Mouse (Mus musculus) adrenal gland, adult 18-20 months (tissue): Measurements from ENCODE around the gene Lce1m. TPM values are rescaled to one million over a fixed set of nuclear protein-coding genes. Genes with fewer than 3 reads are reported as not detected.
"Not testable (repeated sequence)": the region's sequence is repeated elsewhere in the genome, so short reads cannot be mapped to it uniquely, and the experiment has no call there.

Experiments
- DNase-seq, 2 experiments: peaks; one replicate each; pipeline ENCODE4 v3.0.0; 2021 to 2022; ENCODE audit warnings: low spot score in 2 of 2
- long read RNA-seq, 2 experiments: library from polyadenylated mRNA; stranded (forward); transcript quantifications; one replicate each; pipeline ENCODE4 v2.0.0; 2021
- total RNA-seq, 2 experiments: library from RNA; stranded (reverse); gene quantifications; 1 replicate in 1 of 2; 2 replicates in 1 of 2; pipeline ENCODE4 v1.2.3; 2021

Lce1m gene
- not detected for total RNA-seq
- long read RNA-seq, experiment 1, result 0 reads
- long read RNA-seq, experiment 2, result 0 reads

DNA sequence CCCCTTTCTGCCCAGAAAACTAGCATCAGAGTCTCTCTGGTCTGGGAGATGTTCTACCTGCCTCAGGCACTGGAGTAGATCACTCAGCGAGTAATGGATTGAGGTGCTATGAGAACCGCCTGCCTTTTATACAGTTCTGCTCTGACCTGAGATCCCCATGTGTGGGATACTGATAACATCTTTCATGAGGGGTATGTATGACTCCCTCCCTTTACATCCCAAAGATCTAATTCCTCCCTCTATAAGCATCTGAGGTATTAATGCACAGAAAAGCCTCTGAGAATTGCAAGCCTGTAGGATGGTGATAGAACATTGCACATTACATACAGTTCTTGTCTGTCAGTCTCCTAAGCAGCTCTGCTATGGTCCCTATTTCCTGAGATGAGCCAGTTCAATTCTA, at the start of gene Lce1m:
Lce1m (minus strand) TSS at position 101 of the 400 bp plus-strand sequence.
- DNase-seq, result no peak

DNA sequence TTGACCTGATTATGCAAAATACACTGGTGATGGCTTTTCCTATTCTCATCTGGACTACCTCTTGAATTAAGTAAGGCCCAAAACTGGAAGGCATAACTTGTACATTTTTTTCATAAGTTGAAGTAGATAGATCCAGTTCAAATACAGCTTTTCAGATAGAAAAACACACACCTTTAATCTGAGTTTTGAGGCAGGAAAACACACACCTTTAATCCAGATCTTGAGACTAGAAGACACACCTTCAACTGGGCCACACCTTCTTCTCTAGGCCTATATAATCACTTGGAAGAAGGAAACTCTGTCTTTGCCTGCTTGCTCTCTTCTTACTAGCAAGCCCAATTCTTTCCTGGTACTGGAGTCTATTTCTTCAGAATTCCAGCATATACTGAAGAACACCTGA, 49.7 kb upstream of the Lce1m start, which contains the start of gene Gm4858:
Gm4858 (plus strand) TSS at position 301 of the 400 bp plus-strand sequence.
- not testable (repeated sequence) for DNase-seq

DNA sequence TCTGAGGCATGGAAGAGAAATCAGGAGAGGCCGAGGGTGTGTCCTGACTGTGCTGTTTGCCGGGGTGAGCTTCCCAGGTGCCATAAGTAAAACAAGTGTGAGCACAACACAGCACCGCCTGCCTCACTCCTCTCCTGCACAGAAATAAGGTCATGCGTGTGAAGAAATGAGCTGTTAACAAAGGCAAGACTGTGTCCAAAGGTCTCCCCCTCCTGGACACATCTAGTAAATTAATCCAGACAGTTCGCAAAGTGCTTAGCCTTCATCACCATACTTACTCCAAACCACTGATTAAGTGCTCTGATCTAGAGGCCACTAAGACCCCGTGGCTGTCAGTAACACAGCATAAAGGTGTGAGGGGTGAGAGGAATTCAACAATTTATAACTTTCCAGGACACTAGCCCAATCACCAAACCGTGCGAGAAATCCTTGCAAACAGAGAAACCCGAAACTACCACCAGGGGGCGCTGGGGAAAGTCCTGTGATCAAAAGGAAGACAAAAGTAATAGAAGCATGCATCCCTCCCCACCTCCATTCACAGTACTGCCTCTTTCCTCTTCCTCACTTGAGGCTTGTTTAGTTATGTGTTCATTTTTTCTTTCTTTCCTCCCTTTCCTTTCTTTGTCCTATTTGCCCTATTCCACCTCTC, 34.1 kb upstream of the Lce1m start:
- peak in 1 of 2 experiments; percentile 21 for DNase-seq

DNA sequence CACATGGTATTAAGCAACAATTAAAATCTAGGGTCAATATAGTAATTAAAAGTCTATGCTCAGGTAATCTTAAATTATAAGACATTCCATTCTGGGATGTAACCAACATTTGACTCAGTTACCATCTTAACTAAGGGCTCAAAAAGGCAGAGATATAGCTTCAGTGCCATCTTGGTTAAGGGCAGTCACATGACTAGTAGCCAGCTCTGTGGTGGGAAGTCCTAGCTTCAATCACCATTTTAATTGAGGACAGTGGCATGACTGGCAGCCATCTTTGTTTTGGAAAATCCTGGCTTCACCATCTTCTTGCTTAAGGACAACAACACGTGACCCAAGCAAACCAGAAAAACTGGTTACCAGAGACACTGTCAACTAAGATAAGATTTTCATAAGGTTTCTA, 31.3 kb upstream of the Lce1m start:
- DNase-seq, result no peak

DNA sequence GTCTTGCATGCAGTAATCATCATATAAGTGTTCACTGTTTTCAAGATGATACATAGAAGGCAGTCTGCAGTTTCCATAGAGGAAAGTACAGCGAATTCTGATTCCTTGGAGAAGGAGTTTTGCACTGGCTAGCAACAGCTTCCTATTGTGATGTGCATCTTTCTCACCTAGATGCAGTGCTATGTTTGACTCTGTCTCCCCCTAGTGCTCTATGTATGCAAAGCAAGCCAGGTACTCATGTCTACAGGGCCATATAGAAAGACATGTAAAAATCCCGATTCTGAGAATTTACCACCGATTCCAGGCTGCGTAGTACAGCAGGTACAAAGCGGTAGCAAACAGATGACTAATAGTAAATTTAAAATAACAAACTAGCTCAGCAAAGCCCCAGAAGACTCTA, 12.6 kb upstream of the Lce1m start:
- DNase-seq, result no peak

DNA sequence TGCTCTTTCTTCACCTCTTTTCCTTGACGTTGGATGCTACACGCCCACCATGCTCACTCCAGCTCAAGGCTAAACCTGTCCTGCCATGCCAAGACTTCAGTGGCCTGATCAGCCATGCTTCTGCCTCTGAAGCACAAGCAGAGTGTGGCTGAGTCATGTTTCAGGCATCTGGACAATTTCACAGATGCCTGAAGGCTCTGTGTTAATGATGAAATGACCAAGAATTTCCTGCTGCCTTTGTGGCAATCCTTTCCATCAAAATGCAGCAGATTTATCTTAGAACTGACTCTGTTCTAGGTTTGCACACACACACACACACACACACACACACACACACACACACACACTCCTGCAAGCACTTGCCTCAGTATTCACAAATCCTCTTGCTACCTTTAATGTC, 6.6 kb upstream of the Lce1m start:
- DNase-seq, result no peak

DNA sequence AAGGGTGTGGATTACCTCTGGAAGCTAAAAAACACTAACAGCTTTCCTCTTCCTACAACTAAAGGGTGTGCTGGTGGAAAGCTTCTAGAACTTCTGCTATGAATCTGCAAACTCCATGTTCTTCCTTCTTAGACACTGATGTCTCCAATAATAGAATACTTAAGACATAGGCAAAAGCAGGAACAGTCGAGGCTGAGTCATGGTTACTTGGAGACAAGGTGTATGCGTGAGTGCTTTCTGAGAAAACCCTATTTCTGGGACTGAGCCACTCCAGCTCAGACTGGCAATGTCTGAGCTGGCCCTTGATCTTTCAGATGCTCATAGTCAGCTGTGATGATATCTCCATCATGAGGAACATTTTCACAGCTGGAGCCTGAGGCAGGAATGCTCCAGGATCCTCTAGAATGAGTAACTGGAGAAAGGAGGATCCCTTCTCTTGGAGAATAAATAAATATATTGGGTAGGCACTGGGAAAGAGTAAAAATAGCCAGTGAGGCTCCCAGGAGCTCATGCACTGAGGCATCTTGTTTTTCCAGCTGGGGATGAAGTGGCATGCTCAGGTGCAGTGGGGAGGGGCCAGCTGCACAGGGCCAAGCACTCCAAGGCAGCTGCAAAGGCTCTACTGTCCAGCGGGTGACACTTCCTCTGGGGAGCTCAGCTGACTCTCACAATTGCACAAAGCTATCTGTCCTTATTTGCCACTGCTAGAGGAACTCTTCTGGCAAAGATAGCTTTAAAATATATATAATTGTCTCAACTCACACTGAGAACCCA, 4.7 kb upstream of the Lce1m start:
- DNase-seq, result no peak

DNA sequence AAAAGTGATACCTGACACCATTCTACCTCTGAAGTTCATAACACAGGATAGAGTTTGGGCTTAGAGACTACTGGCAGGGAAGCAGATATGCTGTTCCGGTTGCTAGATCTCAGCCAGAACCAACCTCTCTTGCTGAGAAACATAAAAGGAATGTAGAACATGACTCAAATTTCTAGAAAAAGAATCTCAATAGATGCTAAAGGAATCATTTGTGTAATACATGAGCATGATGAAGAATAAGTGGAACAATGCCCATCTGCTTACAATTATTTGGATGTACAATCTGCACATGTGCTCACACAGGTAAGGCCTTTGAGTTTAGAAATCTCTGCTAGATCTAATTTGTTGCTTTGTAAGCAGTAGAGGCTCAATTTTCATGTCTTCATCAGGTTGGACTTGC, 2.3 kb upstream of the Lce1m start:
- DNase-seq, result no peak

DNA sequence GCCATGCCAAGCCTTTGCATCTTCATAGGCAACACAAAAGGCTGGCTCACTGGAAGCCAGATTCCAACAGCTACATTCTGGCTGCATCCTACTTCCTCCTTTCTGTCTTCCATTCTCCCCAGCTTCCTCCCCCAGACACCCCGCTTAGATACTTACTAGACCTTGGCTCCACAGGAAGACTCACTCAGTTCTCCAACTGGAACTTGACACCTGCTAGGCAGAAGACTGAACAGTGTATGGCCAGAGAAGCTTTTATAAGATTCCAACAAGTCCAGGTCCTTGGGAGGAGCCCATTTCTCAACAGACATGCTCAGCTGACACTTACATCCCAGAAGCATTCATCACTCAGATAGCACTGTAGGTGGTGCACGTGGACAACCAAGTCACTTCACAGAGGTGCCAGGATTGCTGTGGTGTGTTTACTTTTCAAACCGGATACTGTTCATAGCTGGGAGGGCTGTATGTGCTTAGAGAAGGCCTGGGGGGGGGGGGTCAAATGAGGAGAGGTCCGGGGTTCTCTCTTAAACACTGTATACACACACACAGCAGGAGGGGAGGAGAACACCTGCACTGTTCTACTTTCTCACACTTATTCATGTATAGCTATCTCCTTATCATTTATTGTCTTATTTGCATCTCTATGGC, 3.3 kb downstream of the Lce1m start, which contains the start of gene Crct1:
Crct1 (minus strand) TSS at position 228 of the 645 bp plus-strand sequence.
- DNase-seq, result no peak

DNA sequence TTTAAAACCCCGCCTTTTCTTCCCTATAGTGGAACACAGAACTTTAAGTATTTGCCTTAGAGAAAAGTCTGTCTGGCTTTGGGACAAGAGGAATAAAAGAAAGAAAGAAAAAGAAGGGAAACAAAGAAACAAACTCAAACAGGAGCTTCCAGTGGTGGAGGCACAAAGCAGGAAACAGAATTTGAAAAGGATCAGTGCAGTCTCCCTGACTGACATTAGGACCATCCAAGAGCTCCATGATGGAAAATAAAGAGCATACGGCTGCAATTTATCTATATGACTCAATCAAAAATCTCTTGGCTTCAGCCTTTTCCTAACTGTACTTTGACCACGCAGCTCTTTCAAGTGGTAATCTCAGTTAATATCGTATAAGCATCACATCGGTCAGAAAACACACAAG, 4.0 kb downstream of the Lce1m start:
- no peak for DNase-seq

DNA sequence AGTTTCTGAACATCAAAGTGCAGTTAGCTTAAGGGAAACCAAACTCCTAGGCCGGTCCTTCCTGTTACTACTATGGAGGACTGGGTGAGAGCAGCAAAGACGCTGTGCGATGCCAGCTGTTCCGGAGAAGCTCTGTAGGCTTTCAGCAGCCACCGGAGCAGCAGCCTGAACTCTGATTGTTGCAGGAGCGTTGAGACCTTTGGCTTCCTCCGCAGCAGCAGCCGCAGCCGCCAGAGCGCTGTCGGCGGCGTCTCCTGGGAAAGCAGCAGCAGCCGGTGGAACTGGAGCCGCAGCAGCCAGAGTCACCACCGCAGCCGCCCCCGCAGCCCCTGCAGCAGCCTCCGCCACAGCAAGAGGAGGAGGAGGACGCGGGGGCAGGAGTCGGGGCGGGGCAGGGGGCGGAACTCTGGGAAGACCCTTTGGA, 4.5 kb downstream of the Lce1m start:
- DNase-seq, result peak in 1 of 2 experiments; percentile 25

DNA sequence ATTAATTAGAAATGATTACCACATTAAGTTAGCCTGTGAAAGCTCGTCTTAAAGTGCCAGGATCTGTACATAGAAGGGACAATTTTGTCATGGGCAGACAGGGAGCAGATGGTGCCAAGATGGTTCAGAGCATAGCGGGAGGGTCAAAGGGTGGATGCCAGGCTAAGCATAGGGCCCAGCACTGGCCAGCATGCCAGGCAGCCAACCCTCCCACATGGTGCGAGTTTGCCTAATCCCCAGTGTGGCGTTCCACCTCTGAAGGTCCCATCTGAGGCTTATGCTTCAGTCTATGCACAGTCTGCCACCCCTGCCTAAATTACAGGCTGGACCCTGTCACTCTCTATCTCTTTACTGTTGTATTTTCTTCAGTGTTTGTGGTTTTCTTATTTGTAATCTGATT, 16.0 kb downstream of the Lce1m start:
- DNase-seq, result no peak

DNA sequence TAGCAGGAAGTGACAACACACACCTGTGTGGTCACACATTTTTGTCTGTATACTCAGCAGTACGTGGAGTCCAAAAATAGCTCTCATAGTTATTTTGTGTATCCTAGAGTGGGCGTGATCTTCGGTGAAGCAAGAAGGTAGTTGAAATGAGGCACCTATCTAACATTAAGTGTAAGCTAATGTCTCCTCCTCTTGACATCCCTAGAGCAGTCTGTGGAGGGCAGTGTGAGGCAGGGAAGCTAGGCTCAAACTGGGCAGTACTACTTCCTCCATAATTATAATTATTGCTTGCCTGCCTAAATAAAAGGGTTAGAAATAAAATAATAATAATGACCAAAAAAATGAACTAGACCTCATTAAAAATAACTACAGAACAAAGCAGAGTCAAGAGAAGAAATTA, 18.2 kb downstream of the Lce1m start:
- DNase-seq, result no peak

DNA sequence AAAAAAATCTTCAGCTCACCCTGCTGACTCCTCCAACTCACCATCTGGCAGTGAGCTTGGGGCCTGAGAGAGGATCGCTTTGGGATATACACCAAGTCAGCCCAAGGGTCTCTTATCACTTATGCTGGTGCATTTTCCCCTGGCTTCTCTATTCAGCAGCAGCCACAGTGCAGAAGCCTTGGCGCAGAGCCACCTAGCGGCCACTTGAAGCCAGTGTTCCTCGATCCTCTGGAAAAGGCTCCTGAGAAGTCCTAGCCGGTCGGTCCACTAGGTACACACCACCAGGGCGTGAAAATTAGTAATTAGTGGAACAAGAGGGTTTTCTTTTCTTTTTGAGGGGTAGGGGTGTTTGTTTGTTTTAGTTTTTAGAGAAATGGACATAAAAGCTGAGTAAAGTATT, 20.2 kb downstream of the Lce1m start:
- peak; percentile 34 to 57 for DNase-seq

DNA sequence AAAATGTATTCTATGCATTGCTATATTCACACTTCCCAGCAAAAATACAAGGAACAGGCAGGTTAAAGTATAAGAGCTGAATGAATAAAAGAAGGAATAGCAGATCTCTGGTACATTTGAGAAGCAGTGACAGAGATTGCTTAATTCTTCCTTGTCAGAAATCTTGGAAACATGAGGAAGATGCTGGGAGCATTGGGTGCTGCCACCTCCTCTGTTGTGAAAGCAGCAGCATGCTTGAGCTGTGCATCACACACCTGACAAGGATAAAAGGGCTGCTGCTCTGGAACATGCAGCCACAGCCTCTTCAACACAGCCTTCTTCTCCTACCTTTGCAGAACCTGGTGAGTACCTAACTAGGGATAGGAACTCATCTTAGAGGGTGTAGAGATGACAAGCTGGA, 26.9 kb downstream of the Lce1m start, which contains the start of gene Lce3f:
Lce3f (plus strand) TSS at position 301 of the 400 bp plus-strand sequence.
- no peak for DNase-seq

DNA sequence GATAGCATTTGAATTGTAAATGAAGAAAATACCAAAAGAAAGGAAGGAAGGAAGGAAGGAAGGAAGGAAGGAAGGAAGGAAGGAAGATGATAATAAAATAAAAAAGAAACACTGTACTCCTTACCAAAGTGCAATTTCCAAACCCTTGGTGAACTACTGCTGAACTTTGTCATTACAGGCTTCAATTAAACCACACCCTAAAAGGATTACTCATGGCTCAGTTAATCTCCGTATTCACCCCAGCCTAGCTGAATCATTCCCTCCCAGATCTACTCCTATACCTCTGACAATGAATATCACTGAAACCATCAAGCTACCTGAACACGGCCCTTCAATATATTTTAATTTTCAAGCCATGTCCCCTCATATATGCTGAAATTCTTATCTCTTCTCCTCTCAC, 40.4 kb downstream of the Lce1m start:
- no peak for DNase-seq

Other genes with a start within 250 kb of the Lce1m start
- not detected for gene Lce1i, start 240.2 kb downstream of the Lce1m start, total RNA-seq
- gene Lce1j, start 228.5 kb downstream of the Lce1m start, total RNA-seq, result not detected
- gene Lce1k, start 211.2 kb downstream of the Lce1m start, total RNA-seq, result not detected
- gene Kprp, start 191.8 kb downstream of the Lce1m start, total RNA-seq, result not detected
- gene Lce1l, start 167.8 kb downstream of the Lce1m start, total RNA-seq, result not detected
- gene 2310050C09Rik, start 148.8 kb downstream of the Lce1m start, total RNA-seq, result not detected
- not detected for gene Lce3a, start 92.8 kb downstream of the Lce1m start, total RNA-seq
- not detected for gene Lce3b, start 86.1 kb downstream of the Lce1m start, total RNA-seq
- not detected for gene Lce3c, start 74.6 kb downstream of the Lce1m start, total RNA-seq
- gene Lce3d, start 61.7 kb downstream of the Lce1m start, total RNA-seq, result not detected
- not detected for gene Lce3e, start 52.0 kb downstream of the Lce1m start, total RNA-seq
- not detected for gene Lce3f, start 26.8 kb downstream of the Lce1m start, total RNA-seq
- not detected for gene Crct1, start 3.4 kb downstream of the Lce1m start, total RNA-seq
- gene Gm4858, start 49.8 kb upstream of the Lce1m start, total RNA-seq, result not detected
- not detected for gene Crnn, start 125.7 kb upstream of the Lce1m start, total RNA-seq
- not detected for gene Flg2, start 178.2 kb upstream of the Lce1m start, total RNA-seq